In the genomic region with DNA sequence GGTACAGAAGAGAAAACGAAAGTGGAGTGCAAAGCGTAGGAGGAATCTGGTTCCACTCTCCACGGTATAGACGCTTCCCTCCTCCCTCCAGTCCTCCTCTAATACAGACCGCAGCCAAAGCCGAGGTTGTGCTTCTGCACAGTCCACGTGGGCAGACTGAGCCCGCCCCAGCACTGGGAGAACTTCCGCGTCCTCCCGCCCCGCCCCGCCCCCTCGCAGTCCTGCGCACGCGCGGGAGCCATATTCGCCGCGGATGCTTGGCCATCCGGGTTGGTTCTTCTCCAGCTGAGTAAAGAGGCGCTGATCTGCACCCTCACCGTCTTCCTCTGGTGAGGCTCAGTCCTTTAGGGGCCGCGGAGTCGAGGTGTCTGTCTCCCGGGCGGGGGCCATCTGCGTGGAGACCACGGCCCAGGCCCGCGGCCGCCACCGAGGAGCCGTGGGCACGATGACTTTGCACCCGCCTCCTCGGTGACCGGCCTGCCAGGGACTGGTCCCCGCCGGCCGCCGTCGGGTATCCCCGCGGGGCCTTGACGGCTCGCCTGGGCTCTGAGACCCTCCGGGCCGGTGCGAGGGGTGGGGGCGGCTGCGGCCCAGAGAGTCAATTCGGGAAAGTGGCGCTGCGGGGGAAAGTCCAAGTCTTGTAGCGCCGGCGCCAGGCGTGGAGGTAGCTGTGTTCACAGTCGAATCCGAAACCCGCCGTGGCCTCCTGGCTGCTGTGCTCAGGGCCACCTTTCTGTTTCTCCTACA, we compare ENCODE assay signal across 1 mouse cellular context.
TF ChIP-seq lines count a peak whose summit lies in the region.

TSS of gene Psma4 (plus strand) at position 216 of the 747 bp plus-strand sequence.
TSS of gene AY074887 (minus strand) at position 424 of the 747 bp plus-strand sequence.

TF ChIP-seq in CH12.LX, 34 proteins besides CTCF, POLR2A, EP300 and RAD21 (continued from another document):
- peak; percentile 92 for TF ChIP-seq TBP (conservative IDR thresholded peaks at IDR 0.05; ENCODE audit: low read depth, low read length)
- peak; percentile 72 for TF ChIP-seq USF2 (conservative IDR thresholded peaks at IDR 0.05; ENCODE audit: low read depth, low read length)
- peak; percentile 97 for TF ChIP-seq MXI1 (IDR thresholded peaks at IDR 0.05; ENCODE audit: low read depth, low read length)
- peak; percentile 93 for TF ChIP-seq NRF1 (IDR thresholded peaks at IDR 0.05; ENCODE audit: low read depth, low read length)
- no peak for TF ChIP-seq ZC3H11A (IDR thresholded peaks at IDR 0.05; ENCODE audit: low read depth, low read length)
- TF ChIP-seq MAFK (IDR thresholded peaks at IDR 0.05; ENCODE audit: insufficient replicate concordance, low read length) = no peak
- no peak for TF ChIP-seq CHD1 (IDR thresholded peaks at IDR 0.05; ENCODE audit: low read depth, low read length)
- TF ChIP-seq MYC (IDR thresholded peaks at IDR 0.05; ENCODE audit: low read depth, low read length) = peak; percentile 93
- no peak for TF ChIP-seq KAT2A (IDR thresholded peaks at IDR 0.05; ENCODE audit: insufficient replicate concordance, low read length)
- no peak for TF ChIP-seq ZNF384 (IDR thresholded peaks at IDR 0.05; ENCODE audit: low read depth, low read length)
- TF ChIP-seq NELFE (IDR thresholded peaks at IDR 0.05; ENCODE audit: low read depth, low read length) = peak; percentile 96
- peak; percentile 62 for TF ChIP-seq HCFC1 (IDR thresholded peaks at IDR 0.05; ENCODE audit: low read depth, low read length)
- TF ChIP-seq ELF1 (IDR thresholded peaks at IDR 0.05; ENCODE audit: low read depth, low read length) = peak; percentile 96
- peak; percentile 36; the same call in 1 of the 2 replicates for TF ChIP-seq MEF2A (IDR thresholded peaks at IDR 0.05; ENCODE audit: borderline replicate concordance, low read depth, low read length)
- peak; percentile 89 for TF ChIP-seq ZMIZ1 (IDR thresholded peaks at IDR 0.05; ENCODE audit: low read depth, low read length)
- TF ChIP-seq E2F4 (IDR thresholded peaks at IDR 0.05; ENCODE audit: insufficient replicate concordance, low read depth, low read length) = no peak
- no peak for TF ChIP-seq JUND (conservative IDR thresholded peaks at IDR 0.05; ENCODE audit: low read depth, low read length)
- no peak for TF ChIP-seq GABPA (IDR thresholded peaks at IDR 0.05; ENCODE audit: insufficient replicate concordance, low read depth, low read length)
- peak; percentile 66; the same call in 1 of the 2 replicates for TF ChIP-seq TCF12 (IDR thresholded peaks at IDR 0.05; ENCODE audit: low read depth, low read length)
- no peak for TF ChIP-seq ETS1 (conservative IDR thresholded peaks at IDR 0.05; ENCODE audit: low read depth, low read length)
- TF ChIP-seq MAZ (IDR thresholded peaks at IDR 0.05; ENCODE audit: low read depth, low read length) = 0 out of 2 replicates have a peak, but pooled peaks have one; percentile 49
- TF ChIP-seq IRF4 (IDR thresholded peaks at IDR 0.05; ENCODE audit: low read depth, low read length) = peak; percentile 54; the same call in 1 of the 2 replicates
- no peak for TF ChIP-seq JUN (IDR thresholded peaks at IDR 0.05; ENCODE audit: insufficient read depth, low read depth, low read length)
- peak; percentile 91 for TF ChIP-seq UBTF (IDR thresholded peaks at IDR 0.05; ENCODE audit: low read depth, low read length)
- TF ChIP-seq ZKSCAN1 (IDR thresholded peaks at IDR 0.05; ENCODE audit: borderline replicate concordance, low read depth, low read length) = no peak
- no peak for TF ChIP-seq CHD2 (IDR thresholded peaks at IDR 0.05; ENCODE audit: low read length)
TF ChIP-seq in CH12.LX: peak in this region for 18.
